26 mouse cellular contexts compared by ENCODE assay signal in the genomic region with DNA sequence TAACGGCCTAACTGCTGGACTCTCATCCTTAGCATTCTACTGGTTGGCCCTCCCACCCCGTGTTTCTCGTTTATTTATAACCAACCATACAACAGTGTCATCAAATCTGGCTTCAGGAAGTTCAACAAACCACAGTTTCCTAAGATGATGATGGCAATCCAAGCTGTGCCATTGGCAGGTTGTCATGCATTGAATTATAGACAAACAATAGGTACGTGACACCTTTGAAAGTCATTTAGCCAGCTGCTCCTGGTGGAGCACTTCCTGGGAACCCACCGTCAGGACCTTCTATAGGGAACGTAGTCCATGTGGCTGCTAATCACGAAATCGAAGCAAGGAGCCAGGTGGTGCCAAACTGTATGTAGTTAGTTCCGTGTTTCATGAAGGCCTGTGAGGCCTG.
DNase-seq lines count a peak whose midpoint lies in the region; ATAC-seq and TF ChIP-seq lines count a peak whose summit lies in the region.
"Had no signal": no experiment of that assay in that cellular context is flagged by ENCODE, and none has a peak within 500 bp of the region (broad histone marks: within the 10 kb centered on the region; RNA-seq: fewer than 3 reads in every experiment).

No protein-coding gene starts in this region.

- intact Hi-C loops in heart, postnatal 14 days (cut with DNase I): no loop called here

- peaks cover 4% of the 10 kb centered on the region; the same call in 1 of the 2 replicates for H3K36me3 ChIP-seq in intestine, postnatal 0 days (ENCODE audit: control insufficient read depth, insufficient read depth)
- H3K36me3 ChIP-seq: embryonic facial prominence, embryonic 15.5 days; forebrain, embryonic 15.5 days; hindbrain, embryonic 15.5 days; intestine, embryonic 15.5 days; limb, embryonic 15.5 days; liver, embryonic 15.5 days; neural tube, embryonic 15.5 days had no signal

- peaks cover 13% of the 10 kb centered on the region for H3K4me1 ChIP-seq in brown adipose tissue, adult 24 weeks (ENCODE audit: control insufficient read depth, insufficient read depth, insufficient read length, low read length)
- no peaks in the 10 kb centered on the region for H3K4me1 ChIP-seq in intestine, postnatal 0 days (replicated peaks; ENCODE audit: control insufficient read depth, insufficient read depth, low read length)
- H3K4me1 ChIP-seq: embryonic facial prominence, embryonic 15.5 days; forebrain, embryonic 15.5 days; hindbrain, embryonic 15.5 days; limb, embryonic 15.5 days; liver, embryonic 15.5 days; neural tube, embryonic 15.5 days had no signal

- H3K9ac ChIP-seq in intestine, postnatal 0 days (ENCODE audit: low read depth, low read length): no peak overlapping the region
- H3K9ac ChIP-seq: embryonic facial prominence, embryonic 15.5 days; forebrain, embryonic 15.5 days; hindbrain, embryonic 15.5 days; intestine, embryonic 15.5 days; limb, embryonic 15.5 days; liver, embryonic 15.5 days; neural tube, embryonic 15.5 days had no signal

- no peak overlapping the region for H3K4me3 ChIP-seq in brown adipose tissue, adult 24 weeks (ENCODE audit: insufficient read depth, low read depth, low read length)
- no peak overlapping the region for H3K4me3 ChIP-seq in intestine, postnatal 0 days (ENCODE audit: low read depth, low read length)
- H3K4me3 ChIP-seq: embryonic facial prominence, embryonic 15.5 days; forebrain, embryonic 15.5 days; hindbrain, embryonic 15.5 days; intestine, embryonic 15.5 days; left cerebral cortex, adult 2 months; limb, embryonic 15.5 days; liver, embryonic 15.5 days; neural tube, embryonic 15.5 days had no signal

- no peak for ATAC-seq in intestine, postnatal 0 days
- ATAC-seq: forebrain, embryonic 15.5 days; intestine, embryonic 15.5 days; lung, postnatal 0 days had no signal

- H3K27me3 ChIP-seq in intestine, postnatal 0 days (replicated peaks; ENCODE audit: control insufficient read depth, insufficient read depth, low read length): no peaks in the 10 kb centered on the region
- H3K27me3 ChIP-seq: embryonic facial prominence, embryonic 15.5 days; forebrain, embryonic 15.5 days; hindbrain, embryonic 15.5 days; intestine, embryonic 15.5 days; limb, embryonic 15.5 days; liver, embryonic 15.5 days; neural tube, embryonic 15.5 days had no signal

- H3K4me2 ChIP-seq in intestine, postnatal 0 days (replicated peaks; ENCODE audit: low read depth): no peak overlapping the region
- H3K4me2 ChIP-seq: embryonic facial prominence, embryonic 15.5 days; forebrain, embryonic 15.5 days; hindbrain, embryonic 15.5 days; intestine, embryonic 15.5 days; limb, embryonic 15.5 days; liver, embryonic 15.5 days; midbrain, embryonic 11.5 days; neural tube, embryonic 15.5 days had no signal

- no peak for TF ChIP-seq CTCF in intestine, postnatal 0 days (IDR thresholded peaks at IDR 0.05; ENCODE audit: low read depth)

- DNase-seq in gastrocnemius, postnatal 25 days: peak; percentile 27
- DNase-seq in gastrocnemius, adult 8-10 months (ENCODE audit: low spot score in 2 of 2): no peak
- peak; percentile 35 for DNase-seq in kidney, postnatal 10 days
- no peak for DNase-seq in kidney, adult 18-20 months
- peak; percentile 17 to 36 for DNase-seq in heart, postnatal 14 days
- DNase-seq in left cerebral cortex, adult 11 months (ENCODE audit: low spot score): no peak
- DNase-seq: adrenal gland, postnatal 36 days; cerebellum, adult 11 months; cerebellum, adult 9-11 months; kidney, postnatal 25 days; left cerebral cortex, postnatal 4 days; thymus, adult 2 months; thymus, postnatal 4 days had no signal

- H3K27ac ChIP-seq in brown adipose tissue, adult 24 weeks (replicated peaks; ENCODE audit: low read depth, low read length): peak overlapping the region; percentile 91
- H3K27ac ChIP-seq in intestine, postnatal 0 days (ENCODE audit: low read depth, low read length): no peak overlapping the region
- H3K27ac ChIP-seq: embryonic facial prominence, embryonic 15.5 days; forebrain, embryonic 15.5 days; hindbrain, embryonic 15.5 days; intestine, embryonic 15.5 days; left cerebral cortex, adult 2 months; limb, embryonic 15.5 days; liver, embryonic 15.5 days; neural tube, embryonic 15.5 days; stomach, postnatal 0 days had no signal

- H3K9me3 ChIP-seq in intestine, postnatal 0 days (ENCODE audit: control insufficient read depth): no peaks in the 10 kb centered on the region
- H3K9me3 ChIP-seq: embryonic facial prominence, embryonic 15.5 days; forebrain, embryonic 15.5 days; hindbrain, embryonic 15.5 days; intestine, embryonic 15.5 days; limb, embryonic 15.5 days; liver, embryonic 15.5 days; neural tube, embryonic 15.5 days had no signal

- 73% methylated on average over 9 of the region's 9 CpGs for WGBS in intestine, postnatal 0 days

Comparison
In these comparisons a context has a peak if more than half of its experiments do, and no peak if none do; other contexts are left out.
1. DNase-seq: peak in gastrocnemius, postnatal 25 days (single experiment), kidney, postnatal 10 days (single experiment) and heart, postnatal 14 days (2 of 2); none in gastrocnemius, adult 8-10 months (0 of 2), kidney, adult 18-20 months (single experiment) and left cerebral cortex, adult 11 months (single experiment).